Mouse (Mus musculus) neutrophil, adult 59 days (primary cell): ENCODE results near the gene Gm20503. TPM values are rescaled to one million over a fixed set of nuclear protein-coding genes. Genes with fewer than 3 reads are reported as not detected.

Experiments used
- total RNA-seq, 2 experiments: library from RNA; stranded (reverse); gene quantifications; 1 replicate in 1 of 2; 2 replicates in 1 of 2; pipeline ENCODE4 v1.2.4; 2023

The Gm20503 gene
- total RNA-seq: 1 to 10 TPM in 1 of 2 experiments, under 1 TPM in 1; 0.49 to 3.3 TPM

GRCm38 (mm10) chr4:59002948-59003805, at the start of gene Gm20503:
Gm20503 (plus strand) TSS chr4:59003210.

GRCm38 (mm10) chr4:58986540-58987190, 16.3 kb upstream of the Gm20503 start, which contains the start of gene Ptgr1:
Ptgr1 (minus strand) TSS chr4:58987119.

GRCm38 (mm10) chr4:58994762-58995161, 8.2 kb upstream of the Gm20503 start, which contains the start of gene Dnajc25:
Dnajc25 (plus strand) TSS chr4:58995062.

GRCm38 (mm10) chr4:59034918-59035785, 32.1 kb downstream of the Gm20503 start, which contains the start of gene Gng10:
Gng10 (plus strand) TSS chr4:59035088.

Other genes with a start within 250 kb of the Gm20503 start
- gene Olfr267, start 215.5 kb upstream of the Gm20503 start, total RNA-seq: under 1 TPM in 1 of 2 experiments, not detected in 1; 0.11 TPM
- 10 to 100 TPM; 87.2 to 87.5 TPM for gene Ecpas, start 90.5 kb upstream of the Gm20503 start, total RNA-seq
- not detected for gene Zkscan16, start 59.6 kb upstream of the Gm20503 start, total RNA-seq
- 10 to 100 TPM; 19.9 to 23.1 TPM for gene Ptgr1, start 16.1 kb upstream of the Gm20503 start, total RNA-seq
- 1 to 10 TPM; 6.2 to 8.6 TPM for gene Dnajc25, start 8.1 kb upstream of the Gm20503 start, total RNA-seq
- 10 to 100 TPM; 81.5 to 92.8 TPM for gene Gng10, start 31.9 kb downstream of the Gm20503 start, total RNA-seq
- gene AI481877, start 135.8 kb downstream of the Gm20503 start, total RNA-seq: not detected
- gene Ugcg, start 186.0 kb downstream of the Gm20503 start, total RNA-seq: 10 to 100 TPM; 29.5 to 30.1 TPM